10 mouse cellular contexts compared by ENCODE assay signal in genomic region chr13:78175821-78176380, GRCm38 (mm10). TPM values are rescaled to one million over a fixed set of nuclear protein-coding genes. Genes with fewer than 3 reads are reported as not detected.
DNase-seq lines count a peak whose midpoint lies in the region; ATAC-seq and TF ChIP-seq lines count a peak whose summit lies in the region.
"Had no signal": no experiment of that assay in that cellular context is flagged by ENCODE, and none has a peak within 500 bp of the region (broad histone marks: within the 10 kb centered on the region; RNA-seq: fewer than 3 reads in every experiment).

No protein-coding gene starts in this region.

- ATAC-seq in CD4-positive, CD25-positive, alpha-beta regulatory T cell, adult 4 months: no peak
- ATAC-seq in forebrain, embryonic 11.5 days (replicated peaks; ENCODE audit: low FRiP score): no peak
- no peak for ATAC-seq in midbrain, embryonic 11.5 days (ENCODE audit: low FRiP score)

- peaks cover 7% of the 10 kb centered on the region; the same call in 1 of the 2 replicates for H3K4me1 ChIP-seq in forebrain, embryonic 11.5 days (replicated peaks; ENCODE audit: control insufficient read depth, insufficient read depth, low read length)
- peaks cover 14% of the 10 kb centered on the region for H3K4me1 ChIP-seq in midbrain, embryonic 11.5 days (ENCODE audit: control insufficient read depth, insufficient read depth, low read length)

- no peak overlapping the region for H3K27ac ChIP-seq in left cerebral cortex, adult 2 months
- H3K27ac ChIP-seq in forebrain, embryonic 11.5 days (ENCODE audit: low read depth, low read length): peak overlapping the region; percentile 58
- peak overlapping the region; percentile 7; the same call in 1 of the 2 replicates for H3K27ac ChIP-seq in midbrain, embryonic 11.5 days (ENCODE audit: low read depth, low read length)

- intact Hi-C loops in left cerebral cortex, adult 2 months (cut with DNase I): loop anchor here (1.0 to 10.0 kb wide), 2 partner anchors 194 to 1211 kb away; no protein-coding TSS in a partner anchor
- intact Hi-C loops in left cerebral cortex, postnatal 10 days (cut with DNase I): loop anchor here (5.0 kb wide), 2 partner anchors 194 to 284 kb away; no protein-coding TSS in a partner anchor

- H3K4me2 ChIP-seq in forebrain, embryonic 11.5 days (ENCODE audit: low read depth, low read length, severe bottlenecking): peak overlapping the region; percentile 40
- peak overlapping the region; percentile 31 for H3K4me2 ChIP-seq in midbrain, embryonic 11.5 days

- H3K4me3 ChIP-seq in left cerebral cortex, adult 2 months: no peak overlapping the region
- H3K4me3 ChIP-seq in forebrain, embryonic 11.5 days (ENCODE audit: low read depth, low read length): peak overlapping the region; percentile 29
- H3K4me3 ChIP-seq in midbrain, embryonic 11.5 days (ENCODE audit: low read depth, low read length): peak overlapping the region; percentile 21

- WGBS in forebrain, embryonic 11.5 days: 2% methylated on average over 8 of the region's 8 CpGs
- 2% methylated on average over 8 of the region's 8 CpGs for WGBS in midbrain, embryonic 11.5 days

- H3K27me3 ChIP-seq in forebrain, embryonic 11.5 days (ENCODE audit: control insufficient read depth, insufficient read depth, low read length): peaks cover 43% of the 10 kb centered on the region
- peaks cover 44% of the 10 kb centered on the region for H3K27me3 ChIP-seq in midbrain, embryonic 11.5 days (ENCODE audit: control insufficient read depth, insufficient read depth, low read length)

- DNase-seq in CD4-positive, CD25-positive, alpha-beta regulatory T cell, adult 2 months (ENCODE audit: low read depth, low spot score): peak; percentile 19
- DNase-seq in left cerebral cortex, adult 2 months (ENCODE audit: extremely low spot score in 1 of 2, low spot score in 2 of 2): peak in 1 of 2 experiments; percentile 56
- DNase-seq in left cerebral cortex, postnatal 10 days (ENCODE audit: extremely low spot score in 1 of 2, low spot score in 2 of 2): no peak
- peak; percentile 61 for DNase-seq in forebrain, embryonic 11.5 days (ENCODE audit: low spot score)
- peak; percentile 92 for DNase-seq in midbrain, embryonic 11.5 days (ENCODE audit: low spot score, missing footprints)
- DNase-seq in adrenal gland, adult 18-20 months (ENCODE audit: low spot score in 2 of 2): no peak
- DNase-seq in spleen, postnatal 14 days (ENCODE audit: low spot score in 2 of 2): no peak
- DNase-seq: adrenal gland, adult 8-10 months; thymus, postnatal 4 days had no signal

- peak overlapping the region; percentile 55 for H3K9ac ChIP-seq in forebrain, embryonic 11.5 days (ENCODE audit: low read length)
- peak overlapping the region; percentile 51 for H3K9ac ChIP-seq in midbrain, embryonic 11.5 days (ENCODE audit: low read length)

- no peaks in the 10 kb centered on the region for H3K9me3 ChIP-seq in forebrain, embryonic 11.5 days (ENCODE audit: control insufficient read depth, low read length)
- no peaks in the 10 kb centered on the region for H3K9me3 ChIP-seq in midbrain, embryonic 11.5 days (ENCODE audit: control insufficient read depth, low read length)

- H3K36me3 ChIP-seq in forebrain, embryonic 11.5 days (ENCODE audit: control insufficient read depth, insufficient read depth, low read length): no peaks in the 10 kb centered on the region
- H3K36me3 ChIP-seq in midbrain, embryonic 11.5 days (ENCODE audit: control insufficient read depth, insufficient read depth, low read length): no peaks in the 10 kb centered on the region

- peak; percentile 59 for TF ChIP-seq CTCF in left cerebral cortex, adult 2 months (IDR thresholded peaks at IDR 0.05)

RNA-seq across cellular contexts. Expression of gene Nr2f1, which starts 23.7 kb away (rescaled TPM):
- polyA plus RNA-seq in CD4-positive, CD25-positive, alpha-beta regulatory T cell, adult 4 months (2017; shearing (Covaris generic)): not detected
- total RNA-seq in left cerebral cortex, adult 2 months (2021): 100 to 1,000 TPM; 118 to 125 TPM
- 100 to 1,000 TPM; 146 to 153 TPM for total RNA-seq in left cerebral cortex, postnatal 10 days (2021)
- 110 and 122 TPM in 2 replicates for polyA plus RNA-seq in forebrain, embryonic 11.5 days (2014; fragmentation: Nextera tagmentation; extraction: Ambion mirVana)
- polyA plus RNA-seq in midbrain, embryonic 11.5 days (2014; fragmentation: Nextera tagmentation; extraction: Ambion mirVana): 69.9 and 82.3 TPM in 2 replicates
- total RNA-seq in adrenal gland, adult 18-20 months (2021): 10 to 100 TPM; 21.5 to 24.1 TPM

Comparison
In these comparisons a context has a peak if more than half of its experiments do, and no peak if none do; other contexts are left out.
1. DNase-seq: peak in CD4-positive, CD25-positive, alpha-beta regulatory T cell, adult 2 months (single experiment), forebrain, embryonic 11.5 days (single experiment) and midbrain, embryonic 11.5 days (single experiment); none in left cerebral cortex, postnatal 10 days (0 of 2), adrenal gland, adult 18-20 months (0 of 2) and spleen, postnatal 14 days (0 of 2).
2. RNA of gene Nr2f1, which starts 23.7 kb away (total RNA-seq): 146 to 153 TPM in left cerebral cortex, postnatal 10 days and 118 to 125 TPM in left cerebral cortex, adult 2 months; 21.5 to 24.1 TPM in adrenal gland, adult 18-20 months; every median in the first group is over 4 times any median in the second.